ENCODE assay signal across 18 mouse cellular contexts in the genomic region with DNA sequence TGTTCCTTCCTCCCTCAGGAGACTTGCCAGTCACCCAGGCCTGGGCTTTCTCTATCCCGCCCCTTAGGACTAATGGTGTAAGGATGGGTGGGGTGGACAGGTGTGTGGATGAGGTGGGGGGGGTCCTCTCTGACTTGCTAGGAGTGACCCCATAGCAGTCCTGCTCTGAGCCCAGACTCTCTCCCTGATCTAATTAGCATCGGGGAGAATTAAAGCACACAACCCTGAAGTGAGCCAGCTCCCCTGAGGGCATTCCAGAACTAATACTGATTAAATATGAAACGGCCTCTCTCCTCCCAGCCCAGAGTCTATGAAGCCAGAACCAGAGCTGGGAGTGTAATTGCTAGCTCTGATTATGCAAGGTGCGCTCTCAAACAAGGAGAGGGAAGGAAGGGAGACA.
DNase-seq lines count a peak whose midpoint lies in the region; ATAC-seq and TF ChIP-seq lines count a peak whose summit lies in the region.
"Had no signal": no experiment of that assay in that cellular context is flagged by ENCODE, and none has a peak within 500 bp of the region (broad histone marks: within the 10 kb centered on the region; RNA-seq: fewer than 3 reads in every experiment).

No protein-coding gene starts in this region.

- no peaks in the 10 kb centered on the region for H3K9me3 ChIP-seq in lung, embryonic 15.5 days
- H3K9me3 ChIP-seq in hindbrain, embryonic 13.5 days = no peaks in the 10 kb centered on the region
- H3K9me3 ChIP-seq in hindbrain, postnatal 0 days (ENCODE audit: low read length) = no peaks in the 10 kb centered on the region
- H3K9me3 ChIP-seq in neural tube, embryonic 14.5 days (ENCODE audit: control insufficient read depth, low read length) = no peaks in the 10 kb centered on the region
- H3K9me3 ChIP-seq in liver, embryonic 11.5 days (ENCODE audit: control insufficient read depth, low read length) = no peaks in the 10 kb centered on the region
- H3K9me3 ChIP-seq: embryonic facial prominence, embryonic 13.5 days; limb, embryonic 13.5 days had no signal

- H3K27me3 ChIP-seq in lung, embryonic 15.5 days = no peaks in the 10 kb centered on the region; the same call in 1 of the 2 replicates
- no peaks in the 10 kb centered on the region for H3K27me3 ChIP-seq in hindbrain, embryonic 13.5 days
- no peaks in the 10 kb centered on the region for H3K27me3 ChIP-seq in hindbrain, postnatal 0 days (ENCODE audit: insufficient read depth, low read length)
- no peaks in the 10 kb centered on the region for H3K27me3 ChIP-seq in neural tube, embryonic 14.5 days (ENCODE audit: control insufficient read depth, insufficient read depth, low read length)
- H3K27me3 ChIP-seq in liver, embryonic 11.5 days (replicated peaks; ENCODE audit: control insufficient read depth, insufficient read depth, low read length) = no peaks in the 10 kb centered on the region; the same call in 1 of the 2 replicates

- no peaks in the 10 kb centered on the region for H3K4me1 ChIP-seq in lung, embryonic 15.5 days
- H3K4me1 ChIP-seq in hindbrain, embryonic 13.5 days (replicated peaks) = peaks cover 67% of the 10 kb centered on the region
- peaks cover 18% of the 10 kb centered on the region for H3K4me1 ChIP-seq in hindbrain, postnatal 0 days (ENCODE audit: insufficient read depth, low read length)
- H3K4me1 ChIP-seq in neural tube, embryonic 14.5 days (ENCODE audit: control insufficient read depth, insufficient read depth, low read length) = peaks cover 19% of the 10 kb centered on the region; the same call in 1 of the 2 replicates
- H3K4me1 ChIP-seq in liver, embryonic 11.5 days (replicated peaks; ENCODE audit: control insufficient read depth, insufficient read depth, low read length) = no peaks in the 10 kb centered on the region

- H3K4me2 ChIP-seq in lung, embryonic 15.5 days = no peak overlapping the region
- H3K4me2 ChIP-seq in hindbrain, embryonic 13.5 days = no peak overlapping the region
- no peak overlapping the region for H3K4me2 ChIP-seq in hindbrain, postnatal 0 days (ENCODE audit: low read depth, low read length)
- H3K4me2 ChIP-seq in neural tube, embryonic 14.5 days (ENCODE audit: low read depth, low read length) = no peak overlapping the region
- no peak overlapping the region for H3K4me2 ChIP-seq in liver, embryonic 11.5 days
- H3K4me2 ChIP-seq: embryonic facial prominence, embryonic 13.5 days; heart, embryonic 11.5 days; limb, embryonic 13.5 days had no signal

- no peak overlapping the region for H3K9ac ChIP-seq in lung, embryonic 15.5 days
- no peak overlapping the region for H3K9ac ChIP-seq in hindbrain, embryonic 13.5 days
- H3K9ac ChIP-seq in hindbrain, postnatal 0 days (replicated peaks; ENCODE audit: low read length) = no peak overlapping the region
- H3K9ac ChIP-seq in neural tube, embryonic 14.5 days (replicated peaks; ENCODE audit: low read depth, low read length) = no peak overlapping the region
- H3K9ac ChIP-seq in liver, embryonic 11.5 days (ENCODE audit: low read depth, low read length) = no peak overlapping the region
- H3K9ac ChIP-seq: embryonic facial prominence, embryonic 13.5 days; limb, embryonic 13.5 days; liver, embryonic 14.5 days had no signal

- 0 out of 2 replicates have a peak, but pooled peaks have one; percentile 20 for ATAC-seq in lung, embryonic 15.5 days (ENCODE audit: borderline replicate concordance, extremely low read depth, low FRiP score, low TSS enrichment)
- ATAC-seq in hindbrain, embryonic 13.5 days (ENCODE audit: low FRiP score) = peak; percentile 52
- ATAC-seq in hindbrain, postnatal 0 days = peak; percentile 55; the same call in 1 of the 2 replicates
- ATAC-seq in neural tube, embryonic 14.5 days (ENCODE audit: low read depth) = peak; percentile 30; the same call in 1 of the 2 replicates
- ATAC-seq in liver, embryonic 11.5 days (replicated peaks; ENCODE audit: low FRiP score) = no peak

- H3K27ac ChIP-seq in lung, embryonic 15.5 days = no peak overlapping the region
- H3K27ac ChIP-seq in hindbrain, embryonic 13.5 days = peak overlapping the region; percentile 18; the same call in 1 of the 2 replicates
- H3K27ac ChIP-seq in hindbrain, postnatal 0 days = no peak overlapping the region
- H3K27ac ChIP-seq in neural tube, embryonic 14.5 days (ENCODE audit: low read depth, low read length) = no peak overlapping the region
- no peak overlapping the region for H3K27ac ChIP-seq in liver, embryonic 11.5 days (ENCODE audit: low read depth, low read length)
- H3K27ac ChIP-seq: embryonic facial prominence, embryonic 13.5 days; gastrocnemius, adult 2 months; kidney, postnatal 0 days; limb, embryonic 13.5 days; liver, embryonic 14.5 days had no signal

- WGBS in lung, embryonic 15.5 days = 38% methylated on average over 4 of the region's 4 CpGs
- WGBS in hindbrain, embryonic 13.5 days = 33% methylated on average over 4 of the region's 4 CpGs
- WGBS in hindbrain, postnatal 0 days = 33% methylated on average over 4 of the region's 4 CpGs
- WGBS in neural tube, embryonic 14.5 days = 42% methylated on average over 4 of the region's 4 CpGs
- 66% methylated on average over 4 of the region's 4 CpGs for WGBS in liver, embryonic 11.5 days

- H3K4me3 ChIP-seq in lung, embryonic 15.5 days = no peak overlapping the region
- no peak overlapping the region for H3K4me3 ChIP-seq in hindbrain, embryonic 13.5 days
- H3K4me3 ChIP-seq in hindbrain, postnatal 0 days (ENCODE audit: low read length) = no peak overlapping the region
- no peak overlapping the region for H3K4me3 ChIP-seq in neural tube, embryonic 14.5 days (ENCODE audit: low read depth, low read length)
- no peak overlapping the region for H3K4me3 ChIP-seq in liver, embryonic 11.5 days (ENCODE audit: low read depth, low read length)
- H3K4me3 ChIP-seq: embryonic facial prominence, embryonic 13.5 days; gastrocnemius, adult 2 months; limb, embryonic 13.5 days had no signal

- H3K36me3 ChIP-seq in lung, embryonic 15.5 days = no peaks in the 10 kb centered on the region
- no peaks in the 10 kb centered on the region for H3K36me3 ChIP-seq in hindbrain, embryonic 13.5 days
- H3K36me3 ChIP-seq in hindbrain, postnatal 0 days (ENCODE audit: insufficient read depth, low read length) = no peaks in the 10 kb centered on the region
- H3K36me3 ChIP-seq in neural tube, embryonic 14.5 days (ENCODE audit: control insufficient read depth, insufficient read depth, low read length) = no peaks in the 10 kb centered on the region
- H3K36me3 ChIP-seq in liver, embryonic 11.5 days (ENCODE audit: control insufficient read depth, insufficient read depth, low read length) = no peaks in the 10 kb centered on the region
- H3K36me3 ChIP-seq: embryonic facial prominence, embryonic 13.5 days; limb, embryonic 13.5 days had no signal

- TF ChIP-seq CTCF in hindbrain, postnatal 0 days (IDR thresholded peaks at IDR 0.05; ENCODE audit: low read depth) = no peak

- DNase-seq in lung, postnatal 4 days = no peak
- peak; percentile 54 for DNase-seq in hindbrain, postnatal 0 days (ENCODE audit: low spot score)
- DNase-seq in embryo, embryonic 10.5 days (ENCODE audit: low spot score) = no peak
- DNase-seq in liver, embryonic 11.5 days (ENCODE audit: low spot score) = no peak
- DNase-seq: gastrocnemius, adult 2 months; heart, postnatal 10 days; kidney, adult 18-20 months; layer of hippocampus, postnatal 36 days; thymus, adult 18-20 months; thymus, postnatal 4 days had no signal
